Mouse (Mus musculus) ES-E14 (cell line): ENCODE results near the gene Itpr1.

Source experiments
- CHD2 ChIP-seq: IDR thresholded peaks from 2 replicates; pipeline ENCODE4 v1.6.1; 2014; ENCODE audit warnings: mild to moderate bottlenecking, low read depth, low read length, inconsistent platforms
- HCFC1 ChIP-seq: IDR thresholded peaks from 2 replicates; pipeline ENCODE4 v1.6.1; 2012; ENCODE audit warnings: low read length, inconsistent platforms, borderline replicate concordance; ENCODE audit not compliant: insufficient read depth
- MAFK ChIP-seq: IDR thresholded peaks from 2 replicates; pipeline ENCODE4 v1.6.1; 2014; ENCODE audit warnings: mild to moderate bottlenecking, low read depth, low read length, inconsistent platforms; ENCODE audit not compliant: insufficient read depth

GRCm38 (mm10) chr6:108456231-108457062, 243.6 kb downstream of the Itpr1 start:
- TF ChIP-seq HCFC1 (no peak), CHD2 (no peak), MAFK (no peak)
